Mouse (Mus musculus) fibroblast of lung, adult 2 months (primary cell): Measurements from ENCODE around the gene Spata3.
"Not testable (repeated sequence)": the region's sequence is repeated elsewhere in the genome, so short reads cannot be mapped to it uniquely, and the experiment has no call there.

Experiments
- DNase-seq: peaks from one replicate; pipeline ENCODE4 v3.0.0-alpha.2; 2011; ENCODE audit warnings: low read depth

The Spata3 gene

DNA sequence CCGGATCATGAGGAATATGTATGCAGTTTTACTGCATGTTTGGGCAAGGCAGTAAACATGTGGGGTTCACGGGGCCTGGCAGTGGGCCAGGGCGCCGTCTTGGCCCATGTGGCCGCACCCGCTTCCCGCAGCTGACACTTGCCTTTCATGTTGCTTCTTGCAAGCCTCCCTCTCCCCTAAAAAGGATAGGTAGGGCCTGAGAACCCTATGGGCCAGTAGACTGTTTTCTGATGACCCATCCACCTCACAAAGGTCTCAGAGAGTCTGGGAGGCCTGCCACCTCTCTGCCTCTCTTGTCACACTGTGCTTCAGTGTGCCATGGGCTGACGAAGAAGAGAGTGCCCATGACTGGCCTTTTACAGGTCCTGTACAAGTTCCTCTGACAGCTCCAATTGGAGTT, at the start of gene Spata3:
Spata3 (plus strand) TSS at position 301 of the 400 bp plus-strand sequence.
- no peak for DNase-seq

DNA sequence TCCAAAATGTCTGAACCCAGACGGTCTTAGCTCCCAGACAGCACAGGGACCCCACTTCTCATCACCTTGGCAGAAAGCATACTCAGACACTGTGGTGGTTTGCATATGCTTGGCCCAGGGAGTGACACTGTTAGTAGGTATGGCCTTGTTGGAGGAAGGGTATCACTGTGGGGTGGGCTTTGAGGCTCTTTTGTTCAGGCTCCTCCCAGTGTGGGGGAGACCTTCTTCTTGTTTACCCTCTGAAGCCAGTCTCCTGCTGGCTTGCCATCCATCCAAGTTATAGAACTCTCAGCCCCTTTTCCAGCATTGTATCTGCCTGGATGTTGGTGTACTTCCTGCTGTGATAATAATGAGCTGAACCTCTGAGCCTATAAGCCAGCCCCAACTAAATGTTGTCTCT, 47.5 kb upstream of the Spata3 start:
- no peak for DNase-seq

DNA sequence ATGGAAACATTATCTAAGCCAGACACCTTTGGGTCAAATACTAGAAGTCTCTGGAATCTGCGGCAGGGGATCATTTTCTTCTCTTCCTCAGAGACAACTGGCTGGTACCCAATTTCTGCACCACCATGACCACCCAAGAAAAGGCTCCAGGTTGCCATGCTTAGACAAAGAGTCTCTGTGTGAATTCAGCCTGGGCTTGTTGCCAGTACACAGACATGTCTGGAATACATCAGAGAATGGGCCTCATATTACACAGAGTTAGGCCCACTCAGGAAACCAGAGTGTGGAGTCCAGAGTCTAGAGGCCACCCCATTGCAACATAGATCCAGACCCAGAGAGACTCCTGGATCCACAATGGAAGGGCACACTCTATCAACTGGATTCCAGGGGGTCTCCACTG, 47.1 kb upstream of the Spata3 start:
- peak; percentile 40 for DNase-seq

DNA sequence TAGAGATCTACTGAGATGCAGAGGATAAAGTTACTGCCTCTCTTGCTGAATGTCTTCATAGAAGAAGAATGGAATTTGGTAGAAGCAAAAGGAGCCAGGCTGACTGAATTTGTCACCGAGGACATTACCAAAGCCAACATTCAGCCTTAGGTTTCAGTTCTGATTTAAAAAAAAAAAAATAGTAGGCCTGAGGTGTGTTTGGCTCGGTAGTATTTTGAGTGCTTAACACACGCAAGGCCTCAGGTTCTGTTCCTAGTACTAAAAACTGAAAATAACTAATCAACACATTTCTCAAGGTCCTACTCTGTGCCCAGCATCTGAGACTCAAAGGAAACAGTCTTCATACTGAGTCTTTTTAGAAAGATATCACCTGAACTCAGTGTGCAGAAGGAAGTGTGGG, 45.5 kb upstream of the Spata3 start:
- DNase-seq = no peak

DNA sequence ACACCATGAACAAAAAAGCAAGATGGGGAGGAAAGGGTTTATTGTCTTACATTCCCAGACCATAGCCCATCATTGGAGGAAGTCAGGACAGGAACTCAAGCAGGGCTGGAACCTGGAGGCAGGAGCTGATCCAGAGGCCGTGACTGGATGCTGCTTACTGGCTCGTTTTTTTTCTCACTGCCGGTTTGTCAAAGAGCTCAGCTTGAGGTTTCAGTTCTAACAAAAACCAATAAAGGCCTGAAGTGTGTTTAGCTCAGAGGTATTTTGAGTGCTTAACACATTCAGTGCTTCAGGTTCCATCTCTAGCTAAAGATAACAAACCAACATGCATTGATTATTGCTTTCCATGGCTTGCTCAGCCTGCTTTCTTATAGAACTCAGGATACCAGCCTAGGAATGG, 44.3 kb upstream of the Spata3 start:
- DNase-seq = no peak

DNA sequence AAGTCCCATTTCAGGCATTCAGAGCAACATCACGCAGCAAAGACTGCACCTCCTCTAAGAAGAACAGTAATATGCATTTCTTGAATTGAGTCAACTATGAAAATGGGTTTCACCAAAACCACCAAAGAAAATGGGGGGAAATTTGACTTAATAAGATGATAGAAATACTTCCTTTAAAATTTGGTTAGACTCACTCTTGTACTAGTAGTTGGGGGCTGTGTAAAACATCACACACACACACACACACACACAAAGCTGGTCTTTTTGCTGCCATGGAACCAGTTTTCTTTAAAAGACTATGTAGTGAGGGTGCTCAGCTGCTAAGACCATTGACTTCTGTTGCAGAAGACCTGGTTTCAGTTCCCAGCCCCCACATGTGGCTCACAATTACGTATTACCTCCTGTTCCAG, 43.1 kb upstream of the Spata3 start:
- DNase-seq = no peak

DNA sequence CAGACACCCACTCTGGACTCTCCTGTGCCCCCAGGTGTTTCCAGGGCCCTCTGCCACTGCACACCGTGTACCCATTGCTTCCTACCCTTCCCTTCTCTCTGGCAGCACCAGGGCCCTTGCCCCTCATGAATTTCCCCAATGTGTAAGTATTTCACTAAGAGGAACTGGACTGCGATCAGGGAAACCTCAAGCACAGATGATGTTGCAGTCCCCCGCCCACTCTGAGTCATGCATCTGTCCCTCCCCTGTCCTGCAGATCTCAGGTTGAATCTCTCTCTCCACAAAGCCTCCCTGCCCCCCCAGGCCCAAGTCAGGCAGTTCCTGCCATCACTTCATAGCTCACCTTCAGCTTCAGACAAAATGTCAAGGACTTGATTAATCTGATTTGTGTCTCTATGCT, 38.9 kb upstream of the Spata3 start:
- DNase-seq = no peak

DNA sequence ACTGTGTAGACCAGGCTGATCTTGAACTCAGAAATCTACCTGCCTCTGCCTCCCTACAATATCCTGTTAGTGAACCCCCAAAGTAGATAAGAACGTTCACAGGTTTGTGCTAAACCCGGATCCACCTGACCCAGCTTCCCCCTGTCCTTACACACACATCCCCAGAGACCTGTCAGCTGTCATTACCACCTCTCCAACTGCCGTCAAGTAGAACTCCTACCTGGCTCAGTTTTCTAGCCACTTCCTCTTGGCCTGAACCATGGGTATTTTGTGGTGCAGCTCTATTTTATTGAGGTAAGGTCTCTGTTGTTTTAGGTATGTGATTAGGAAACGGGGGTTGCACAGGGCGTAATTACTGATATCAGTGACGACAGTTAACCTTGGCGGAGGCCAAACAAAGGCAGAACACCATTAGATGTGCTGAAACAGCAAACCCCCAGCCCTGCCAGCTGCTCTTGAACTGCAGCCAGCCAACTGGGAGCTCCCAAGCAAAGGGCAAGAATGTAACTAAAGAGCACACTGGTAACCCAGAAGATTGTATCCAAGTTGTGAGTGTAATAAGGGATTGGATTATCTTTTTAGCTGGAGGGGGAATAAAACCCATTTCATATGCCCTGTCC, 34.8 kb upstream of the Spata3 start:
- DNase-seq = peak; percentile 18

DNA sequence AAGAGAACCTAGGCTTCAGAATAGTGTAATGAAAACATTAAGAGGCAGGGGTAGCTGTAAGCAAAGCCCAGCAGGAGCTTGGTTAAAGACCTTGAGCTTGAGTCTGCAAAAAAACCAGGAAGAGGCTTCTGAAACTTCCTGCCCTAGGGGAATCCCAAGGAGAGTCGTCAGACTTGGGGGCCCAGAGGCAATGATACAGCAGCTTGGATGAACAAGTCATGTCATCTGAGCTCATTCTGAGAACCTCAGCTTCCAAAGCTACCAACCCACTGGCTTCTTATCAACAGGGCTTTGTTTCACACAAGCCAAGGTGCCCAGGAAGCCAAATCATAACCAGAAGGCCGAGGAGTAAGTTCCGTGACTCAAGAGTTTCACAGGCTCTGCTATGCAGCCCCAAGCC, 30.8 kb upstream of the Spata3 start:
- no peak for DNase-seq

DNA sequence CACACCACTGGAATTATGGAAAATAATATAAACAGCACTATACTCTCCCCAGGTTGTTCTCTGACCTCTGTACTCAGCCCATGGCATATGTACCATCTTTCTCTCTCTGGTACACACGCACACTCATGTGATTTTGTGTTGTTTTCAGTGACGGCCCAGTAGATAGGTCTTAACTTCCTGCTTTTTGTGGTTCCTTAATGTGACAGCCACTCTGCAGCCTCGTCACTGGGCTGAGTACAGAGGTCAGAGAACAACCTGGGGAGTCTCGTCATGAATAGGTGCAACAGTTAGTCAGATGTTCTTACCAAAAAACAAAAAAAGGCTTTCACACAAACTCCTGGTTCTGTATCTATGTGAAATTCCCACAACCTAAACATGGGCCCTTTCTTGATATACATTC, 28.3 kb upstream of the Spata3 start:
- no peak for DNase-seq

DNA sequence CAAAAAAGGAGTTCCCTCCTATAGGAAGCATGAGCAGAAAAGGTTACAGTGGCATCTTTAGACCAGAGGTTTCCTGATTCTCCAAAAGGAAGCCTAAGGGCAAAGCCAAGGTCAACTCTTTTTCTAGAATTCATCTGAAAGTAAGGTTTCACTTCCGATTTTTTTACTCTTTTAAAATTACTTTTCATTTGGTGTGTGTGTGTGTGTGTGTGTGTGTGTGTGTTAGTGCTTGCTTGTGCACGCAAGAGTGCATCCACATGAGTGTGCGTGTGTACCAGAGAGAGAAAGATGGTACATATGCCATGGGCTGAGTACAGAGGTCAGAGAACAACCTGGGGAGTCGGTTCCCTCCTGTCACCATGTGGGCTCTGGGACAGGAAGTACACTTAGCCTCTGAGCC, 27.7 kb upstream of the Spata3 start:
- not testable (repeated sequence) for DNase-seq

DNA sequence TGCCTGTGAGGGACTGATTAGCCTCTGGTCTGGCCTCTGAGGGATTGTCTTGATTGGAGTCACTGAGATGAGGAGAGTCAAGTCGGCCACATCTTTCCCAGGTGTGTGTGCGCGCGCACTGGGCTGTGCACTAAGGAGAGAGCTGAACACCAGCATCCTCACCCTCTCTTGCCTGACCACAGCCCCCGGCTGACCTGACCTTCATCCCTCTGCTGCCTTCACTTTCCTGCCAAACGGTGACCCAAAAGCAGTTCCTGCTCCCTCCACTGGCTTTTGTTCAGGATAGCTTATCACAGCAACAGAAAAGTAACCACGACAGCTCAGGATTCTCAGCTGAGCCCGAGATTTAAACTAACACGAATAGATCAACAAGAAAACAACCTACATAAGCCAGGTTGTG, 24.4 kb upstream of the Spata3 start:
- DNase-seq = no peak

DNA sequence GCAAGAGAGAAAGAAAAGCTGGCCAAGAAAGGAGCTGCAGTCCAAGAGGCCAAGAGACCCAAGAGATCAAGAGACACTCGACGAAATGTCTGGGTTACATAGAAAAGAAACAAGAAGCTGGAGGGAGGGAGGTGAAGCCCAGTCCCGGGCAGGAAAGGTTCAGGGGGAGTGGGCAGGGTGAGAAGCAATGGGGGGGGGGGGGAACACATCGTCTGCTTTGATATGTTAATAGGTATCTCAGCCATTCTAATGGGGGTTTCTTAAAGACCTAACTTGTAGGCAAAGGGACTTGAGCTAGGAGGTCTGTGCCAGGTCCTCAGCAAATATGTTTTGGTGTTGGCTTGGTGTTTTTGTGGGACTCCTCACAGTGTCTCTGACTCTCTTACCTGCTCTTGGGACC, 23.1 kb upstream of the Spata3 start:
- DNase-seq = no peak

DNA sequence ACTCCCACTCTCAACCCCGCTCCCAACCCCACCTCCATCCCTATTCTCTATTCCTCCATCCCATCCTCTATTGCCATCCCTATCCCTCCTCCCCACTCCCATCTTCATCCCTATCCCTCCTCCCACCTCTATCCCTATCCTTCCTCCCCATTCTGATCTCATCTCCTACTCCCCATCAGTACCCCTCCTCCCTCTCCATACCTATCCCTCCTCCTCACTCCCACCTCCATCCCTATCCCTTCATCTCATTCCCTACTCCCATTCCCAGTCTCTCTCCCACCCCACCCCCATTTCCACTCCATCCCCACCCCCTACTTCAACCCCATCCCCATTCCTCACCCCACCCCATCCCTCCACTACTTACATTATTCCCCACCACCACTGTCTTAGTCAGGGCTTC, 19.4 kb upstream of the Spata3 start:
- DNase-seq = no peak

DNA sequence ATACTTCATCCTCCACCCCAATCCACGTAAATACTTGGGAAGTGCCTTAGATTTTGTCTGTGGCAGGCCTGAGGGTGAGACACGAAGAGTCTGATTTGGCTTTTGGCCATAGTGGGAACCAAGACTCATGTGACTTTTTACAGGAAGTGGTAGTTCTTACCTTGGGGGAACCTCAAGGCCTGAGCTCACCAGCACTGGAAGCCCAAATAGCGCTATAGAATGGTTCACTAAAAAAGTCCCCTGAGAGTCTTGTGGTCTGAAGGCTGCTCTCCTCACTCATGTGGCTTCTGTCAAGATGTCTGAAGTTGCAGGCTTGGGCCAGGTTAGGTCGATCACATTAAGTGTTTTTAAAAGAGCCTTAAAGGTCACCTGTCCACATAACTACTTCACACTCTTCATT, 18.6 kb upstream of the Spata3 start:
- DNase-seq = no peak

DNA sequence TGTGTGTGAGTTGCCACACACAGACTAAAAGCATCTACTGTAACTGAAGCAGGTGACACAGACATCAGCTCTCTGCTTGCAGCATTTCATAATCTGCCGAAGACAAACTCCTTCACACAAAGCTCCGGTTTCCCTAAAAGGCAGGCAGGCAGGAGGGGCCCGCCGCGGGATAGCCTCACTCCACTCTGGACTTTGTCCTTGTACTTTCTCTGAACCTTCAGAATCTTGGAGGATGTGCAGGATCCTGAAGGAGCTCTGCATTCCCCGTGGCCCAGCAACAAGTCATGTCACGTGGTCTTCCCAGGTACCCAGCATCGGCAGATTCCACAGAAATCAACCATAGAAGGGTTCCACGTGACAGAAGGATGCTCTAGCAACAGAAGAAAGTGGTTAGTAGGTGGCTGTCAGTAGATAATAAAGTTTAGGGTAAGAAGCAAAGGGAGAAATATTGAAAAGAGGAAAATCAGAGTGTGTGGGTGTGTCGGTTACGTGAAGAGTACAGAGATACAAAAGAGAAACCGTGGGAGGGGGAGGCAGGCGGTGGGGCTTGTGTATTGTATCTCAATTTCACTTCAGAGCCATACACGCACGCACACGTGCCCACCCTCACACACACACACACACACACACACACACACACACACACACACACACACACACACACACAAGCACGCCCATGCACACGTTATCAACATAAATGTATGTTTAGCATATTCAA, 16.6 kb upstream of the Spata3 start:
- DNase-seq = no peak

DNA sequence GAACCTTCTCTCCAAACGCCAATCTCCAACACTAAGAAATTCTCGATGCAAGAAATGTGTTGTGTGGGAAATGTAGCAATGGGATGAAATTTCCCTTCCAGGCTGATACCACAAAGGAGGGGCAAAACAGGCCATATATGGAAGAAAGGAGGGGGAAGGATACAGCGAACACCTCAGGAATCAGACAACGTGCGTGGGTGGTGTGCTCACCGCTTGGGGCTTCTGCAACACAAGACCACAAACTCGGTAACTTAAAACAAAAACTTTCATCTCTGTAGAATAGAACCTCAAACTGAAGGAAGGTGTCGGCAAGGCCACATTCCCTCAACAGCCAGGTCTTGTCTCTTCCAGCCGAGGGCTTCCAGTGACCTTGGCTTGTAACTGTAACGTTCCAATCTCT, 11.1 kb upstream of the Spata3 start:
- DNase-seq = no peak

DNA sequence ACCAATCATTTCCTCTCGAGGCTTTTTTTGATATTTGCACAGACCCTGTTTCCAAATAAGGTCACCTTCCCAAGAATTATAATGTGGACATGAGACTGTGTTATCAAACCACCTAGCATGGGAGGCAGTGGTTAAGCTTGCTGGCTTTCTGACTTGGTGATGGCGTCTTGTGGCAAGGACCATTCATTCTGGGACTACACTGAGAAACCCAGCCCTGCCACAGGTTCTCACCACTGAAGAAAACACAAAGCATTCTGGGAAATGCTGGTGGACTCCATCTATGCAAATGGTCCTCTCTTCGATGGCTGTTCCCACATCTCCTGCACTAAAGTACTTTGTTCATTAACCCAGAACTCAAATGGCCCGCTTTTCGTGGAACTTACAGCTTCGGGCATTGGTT, 10.6 kb upstream of the Spata3 start:
- no peak for DNase-seq

DNA sequence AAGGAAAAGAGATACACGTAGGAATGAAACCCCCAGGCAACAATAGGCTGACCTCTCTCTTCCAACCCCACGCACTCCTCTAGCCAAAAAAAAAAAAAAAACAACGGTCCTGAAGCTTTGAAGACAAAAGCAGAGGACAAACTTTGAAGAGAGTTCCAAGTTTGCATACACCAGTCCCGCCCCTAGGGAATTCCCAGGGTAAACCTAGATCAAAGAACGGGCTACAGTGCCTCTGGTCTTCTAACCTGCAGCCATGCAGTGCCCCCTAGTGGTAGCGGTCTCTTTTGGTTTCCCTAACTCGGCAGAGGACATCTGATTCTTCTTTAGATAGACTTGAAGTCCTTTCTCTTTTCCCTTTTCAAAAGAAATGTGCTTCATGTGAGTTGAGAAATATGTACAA, 8.8 kb upstream of the Spata3 start:
- peak; percentile 28 for DNase-seq

DNA sequence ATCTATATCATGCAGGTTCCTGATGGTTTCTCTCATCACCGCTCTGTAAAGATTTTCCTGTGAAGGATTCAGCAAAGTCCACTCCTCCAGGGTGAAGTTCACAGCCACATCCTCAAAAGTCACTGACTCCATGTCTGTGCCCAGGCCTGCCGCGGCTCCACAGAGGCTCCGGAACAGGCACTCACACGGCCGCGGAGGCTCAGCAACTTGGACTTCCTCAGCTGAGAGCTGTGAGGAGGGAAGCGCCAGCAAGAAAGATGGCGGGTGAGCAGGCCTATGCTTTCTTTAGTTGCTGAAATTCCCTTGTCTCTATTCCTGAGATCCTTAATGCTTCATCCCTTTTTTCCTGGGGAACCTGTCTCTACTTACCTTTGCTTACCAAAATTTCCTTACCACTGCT, 858 bp upstream of the Spata3 start:
- DNase-seq = not testable (repeated sequence)

DNA sequence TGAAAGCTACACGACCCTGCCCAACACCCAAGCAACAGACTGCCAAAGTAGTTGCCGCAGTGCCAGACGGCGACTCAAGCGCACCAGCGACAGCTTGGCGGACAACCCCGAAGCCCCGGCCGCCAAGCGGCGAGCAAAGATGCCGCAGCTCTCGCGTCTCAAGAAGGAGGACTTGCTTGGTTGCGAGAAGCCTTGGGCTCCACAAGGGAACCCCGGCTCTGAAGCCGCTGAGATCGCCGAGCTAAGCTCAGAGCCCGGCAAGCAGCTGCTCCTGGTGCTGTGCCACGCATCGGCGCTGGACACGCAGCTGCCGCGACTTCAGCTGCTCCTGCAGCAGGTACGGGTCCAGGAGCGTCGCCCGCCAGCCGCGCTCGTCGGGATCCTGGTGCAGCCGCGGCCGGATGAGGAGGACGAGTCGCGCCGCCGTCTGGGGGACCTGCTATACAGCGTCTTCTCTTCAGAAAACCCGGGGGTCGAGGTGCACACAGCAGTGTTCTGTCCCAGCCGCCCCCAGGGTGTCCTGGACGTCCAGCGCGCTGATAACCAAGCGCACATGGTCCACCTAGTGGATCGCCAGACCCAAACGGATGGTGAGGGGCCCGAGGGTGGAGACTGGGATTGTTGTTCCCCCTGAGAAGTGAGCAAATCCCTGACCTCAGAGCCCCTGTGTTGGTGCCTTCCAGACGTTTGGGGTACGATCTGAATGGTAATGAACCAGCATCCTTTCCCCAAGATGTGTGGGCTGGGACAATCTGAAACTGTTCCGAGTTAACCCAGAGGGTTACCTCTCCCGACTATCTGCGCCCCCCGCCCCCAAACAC, 1.8 kb downstream of the Spata3 start:
- DNase-seq = no peak

DNA sequence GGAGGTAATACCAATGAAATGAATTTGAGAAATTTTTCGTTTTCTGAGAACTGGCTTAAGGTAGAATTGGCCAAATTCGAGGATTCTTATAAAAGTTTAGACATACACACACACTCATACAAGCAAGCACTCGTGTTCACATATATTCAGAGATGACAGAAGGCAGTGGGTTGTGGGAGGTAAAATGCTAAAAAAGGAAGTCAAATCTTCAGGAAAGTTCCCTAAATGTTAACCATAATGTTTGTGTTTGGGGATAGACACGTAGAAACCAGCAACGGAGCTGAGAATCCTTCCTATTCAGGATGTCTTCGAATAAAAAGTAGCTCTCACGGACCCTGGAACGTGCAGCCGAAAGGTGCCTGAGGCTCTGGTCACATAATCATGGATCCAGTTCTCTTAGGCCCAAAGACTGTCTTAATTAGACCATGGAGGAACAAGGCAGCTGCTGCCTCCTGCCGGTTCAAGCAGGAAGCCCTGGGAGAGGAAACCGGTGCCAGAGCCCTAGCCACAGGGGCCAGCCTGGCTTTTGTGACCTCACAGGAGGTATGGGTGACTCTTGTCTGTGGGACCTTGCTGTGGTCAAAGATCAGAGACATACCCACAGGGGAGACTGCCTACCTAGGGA, 4.9 kb downstream of the Spata3 start:
- no peak for DNase-seq
